Mouse (Mus musculus) forebrain, embryonic 12.5 days (tissue): ENCODE measurements around the gene Gm6657. TPM values are rescaled to one million over a fixed set of nuclear protein-coding genes. Genes with fewer than 3 reads are reported as not detected.

Experiments
- ATAC-seq: fragments of 200-750 bp; cut with Nextera tagmentation; 2 replicates; pipeline ENCODE4 v1.8.0; 2017; ENCODE audit warnings: moderate TSS enrichment; ENCODE audit not compliant: low FRiP score
- H3K27ac ChIP-seq: fragments of 300-500 bp; sonication (generic); 2 replicates; pipeline ENCODE4 v1.5.1; 2016; ENCODE audit warnings: mild to moderate bottlenecking
- H3K27me3 ChIP-seq: fragments of 300-500 bp; sonication (generic); 2 replicates; pipeline ENCODE4 v1.6.1; 2016; ENCODE audit warnings: mild to moderate bottlenecking
- H3K36me3 ChIP-seq: fragments of 300-500 bp; sonication (generic); replicated peaks from 2 replicates; pipeline ENCODE4 v1.6.1; 2016; ENCODE audit warnings: mild to moderate bottlenecking
- H3K4me1 ChIP-seq: fragments of 300-500 bp; sonication (generic); 2 replicates; pipeline ENCODE4 v1.6.1; 2016
- H3K4me2 ChIP-seq: fragments of 300-500 bp; sonication (generic); 2 replicates; pipeline ENCODE4 v1.6.1; 2016; ENCODE audit warnings: mild to moderate bottlenecking, moderate library complexity
- H3K4me3 ChIP-seq: fragments of 300-500 bp; sonication (generic); replicated peaks from 2 replicates; pipeline ENCODE4 v1.5.1; 2016; ENCODE audit warnings: mild to moderate bottlenecking
- H3K9ac ChIP-seq: fragments of 300-500 bp; sonication (generic); 2 replicates; pipeline ENCODE4 v1.6.1; 2016; ENCODE audit warnings: mild to moderate bottlenecking
- H3K9me3 ChIP-seq: fragments of 300-500 bp; sonication (generic); 2 replicates; pipeline ENCODE4 v1.6.1; 2016
- WGBS: fragments of 180-500 bp; shearing (Covaris S2); methylation state at CpG from one replicate; pipeline ENCODE4 v1.1.7; 2016; 5-methylcytosine and 5-hydroxymethylcytosine counted together
- polyA plus RNA-seq: library from polyadenylated mRNA; unstranded; fragments of >200 nt; fragmentation: Nextera tagmentation; extraction: Ambion mirVana; gene quantifications from 2 replicates; pipeline ENCODE4 v1.2.1, GENCODE M21; 2016

The Gm6657 gene
- not detected in 2 replicates for polyA plus RNA-seq

DNA sequence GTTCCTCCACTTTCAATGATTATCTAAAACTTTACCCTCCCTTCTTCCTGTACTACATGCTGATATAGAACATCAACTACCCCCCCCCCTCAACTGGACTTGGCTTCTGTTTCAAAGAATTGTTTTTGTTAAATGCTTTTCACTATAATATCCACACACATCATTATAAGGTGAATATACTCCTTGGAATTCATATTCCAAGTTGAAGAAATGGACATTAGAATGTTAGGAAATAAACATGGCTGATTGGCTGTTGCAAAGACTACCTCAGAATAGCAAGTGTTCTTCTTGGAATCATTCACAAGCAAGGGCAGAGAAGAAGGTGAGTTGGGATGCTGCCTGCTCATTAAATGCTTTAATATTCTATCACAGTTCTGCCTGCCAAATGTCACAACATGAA is at the start of gene Gm6657:
Gene Gm6657, plus strand, starts transcription at position 301 of the 400 bp plus-strand sequence.
- Histone ChIP-seq H3K4me3 (no peak within 1 kb of the TSS), H3K27ac (no peak within 1 kb of the TSS), H3K4me1 (no peaks in the 10 kb centered on the region), H3K27me3 (no peaks in the 10 kb centered on the region), H3K9me3 (no peaks in the 10 kb centered on the region), H3K9ac (no peak within 1 kb of the TSS), H3K4me2 (no peak within 1 kb of the TSS), H3K36me3 (no peaks in the 10 kb centered on the region)
- ATAC-seq = no peak

- 0 out of 2 replicates have a peak overlapping the region, but pooled peaks have one; percentile 13 for H3K4me2 ChIP-seq
- 41% methylated on average over 7 of the region's 7 CpGs for WGBS
- ATAC-seq = peak; percentile 83
- H3K36me3 ChIP-seq = no peaks in the 10 kb centered on the region
- H3K27me3 ChIP-seq = no peaks in the 10 kb centered on the region
- no peaks in the 10 kb centered on the region for H3K9me3 ChIP-seq
- H3K4me3 ChIP-seq = no peak overlapping the region
- peaks cover 16% of the 10 kb centered on the region for H3K4me1 ChIP-seq
- no peak overlapping the region for H3K27ac ChIP-seq
- H3K9ac ChIP-seq = no peak overlapping the region
These were observed 40.6 kb upstream of the Gm6657 start for GRCm38 (mm10) chr12:78153308-78154002.

GRCm38 (mm10) chr12:78170178-78170577 is 23.9 kb upstream of the Gm6657 start:
- ATAC-seq = no peak
- no peaks in the 10 kb centered on the region for H3K9me3 ChIP-seq
- H3K27me3 ChIP-seq = no peaks in the 10 kb centered on the region
- H3K4me3 ChIP-seq = no peak overlapping the region
- H3K9ac ChIP-seq = no peak overlapping the region
- H3K36me3 ChIP-seq = no peaks in the 10 kb centered on the region
- no peaks in the 10 kb centered on the region for H3K4me1 ChIP-seq
- no peak overlapping the region for H3K27ac ChIP-seq
- no peak overlapping the region for H3K4me2 ChIP-seq

- Histone ChIP-seq H3K9ac (no peak overlapping the region), H3K4me3 (no peak overlapping the region), H3K4me1 (no peaks in the 10 kb centered on the region), H3K36me3 (no peaks in the 10 kb centered on the region), H3K9me3 (no peaks in the 10 kb centered on the region), H3K4me2 (no peak overlapping the region), H3K27ac (no peak overlapping the region), H3K27me3 (no peaks in the 10 kb centered on the region)
- ATAC-seq = no peak
- WGBS = 87% methylated on average over 3 of the region's 3 CpGs
These were observed 20.1 kb upstream of the Gm6657 start for GRCm38 (mm10) chr12:78173945-78174344.

- no peak overlapping the region for H3K4me3 ChIP-seq
- H3K4me1 ChIP-seq = no peaks in the 10 kb centered on the region
- H3K4me2 ChIP-seq = no peak overlapping the region
- H3K9me3 ChIP-seq = no peaks in the 10 kb centered on the region
- H3K27me3 ChIP-seq = no peaks in the 10 kb centered on the region
- no peaks in the 10 kb centered on the region for H3K36me3 ChIP-seq
- no peak for ATAC-seq
- H3K27ac ChIP-seq = no peak overlapping the region
- H3K9ac ChIP-seq = no peak overlapping the region
- WGBS = 91% methylated on average over 4 of the region's 4 CpGs
These were observed 19.4 kb upstream of the Gm6657 start for GRCm38 (mm10) chr12:78174671-78175070.

DNA sequence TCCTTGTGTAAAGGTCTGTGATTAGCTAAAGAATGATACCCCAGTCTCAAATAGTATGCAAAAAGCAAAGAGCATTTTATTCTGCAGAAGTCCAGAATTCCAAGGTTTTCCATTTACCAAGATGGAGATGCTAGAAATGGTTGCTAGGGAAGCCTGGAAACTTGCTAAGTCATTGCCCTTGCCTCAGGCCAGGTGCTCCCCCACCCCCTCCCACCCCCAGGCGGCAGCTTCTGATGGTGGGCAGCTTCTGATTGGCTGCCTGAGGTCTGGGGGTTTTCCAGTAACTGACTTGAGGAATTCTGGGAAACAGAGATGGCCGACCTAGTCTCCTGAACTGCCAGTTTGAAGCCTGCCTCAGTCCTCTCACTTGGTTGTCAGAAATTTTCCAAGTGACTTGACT is 12.6 kb upstream of the Gm6657 start:
- Histone ChIP-seq H3K4me1 (no peaks in the 10 kb centered on the region), H3K36me3 (no peaks in the 10 kb centered on the region), H3K9me3 (no peaks in the 10 kb centered on the region), H3K4me2 (no peak overlapping the region), H3K4me3 (no peak overlapping the region), H3K27ac (no peak overlapping the region), H3K27me3 (no peaks in the 10 kb centered on the region), H3K9ac (no peak overlapping the region)
- ATAC-seq = no peak
- 82% methylated on average over 2 of the region's 2 CpGs for WGBS

DNA sequence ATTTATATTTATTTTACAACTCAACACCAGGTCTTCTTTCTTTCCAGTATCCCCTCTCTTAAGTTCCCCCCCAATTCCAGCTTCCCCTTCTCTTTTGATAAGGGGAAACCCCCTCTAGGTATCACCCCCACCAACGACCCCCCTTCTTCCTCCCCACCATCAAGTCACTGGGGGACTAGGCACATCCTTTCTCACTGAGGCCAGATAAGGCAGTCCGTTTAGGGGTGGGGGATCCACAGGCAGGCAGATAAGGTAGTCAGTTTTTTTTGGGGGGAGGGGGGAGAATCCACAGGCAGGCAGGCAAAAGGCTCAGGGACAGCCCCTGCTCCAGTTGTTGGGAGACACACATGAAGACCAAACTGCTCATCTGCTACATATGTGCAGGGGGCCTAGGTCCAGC is 1.3 kb downstream of the Gm6657 start:
- H3K27me3 ChIP-seq = no peaks in the 10 kb centered on the region

GRCm38 (mm10) chr12:78203646-78204045 is 9.6 kb downstream of the Gm6657 start:
- H3K27ac ChIP-seq = no peak overlapping the region
- H3K4me2 ChIP-seq = no peak overlapping the region
- H3K4me3 ChIP-seq = no peak overlapping the region
- WGBS = 37% methylated on average over 5 of the region's 5 CpGs
- H3K9me3 ChIP-seq = no peaks in the 10 kb centered on the region
- no peaks in the 10 kb centered on the region for H3K4me1 ChIP-seq
- H3K27me3 ChIP-seq = no peaks in the 10 kb centered on the region
- no peak overlapping the region for H3K9ac ChIP-seq
- no peak for ATAC-seq
- no peaks in the 10 kb centered on the region for H3K36me3 ChIP-seq

More for the DNA sequence above, 1.3 kb downstream of the Gm6657 start:
- no peak overlapping the region for H3K9ac ChIP-seq
- H3K4me3 ChIP-seq = no peak overlapping the region
- no peak overlapping the region for H3K27ac ChIP-seq
- no peaks in the 10 kb centered on the region for H3K4me1 ChIP-seq
- no peaks in the 10 kb centered on the region for H3K36me3 ChIP-seq
- H3K9me3 ChIP-seq = no peaks in the 10 kb centered on the region
- no peak overlapping the region for H3K4me2 ChIP-seq
- no peak for ATAC-seq
- WGBS = 66% methylated on average over 2 of the region's 2 CpGs

DNA sequence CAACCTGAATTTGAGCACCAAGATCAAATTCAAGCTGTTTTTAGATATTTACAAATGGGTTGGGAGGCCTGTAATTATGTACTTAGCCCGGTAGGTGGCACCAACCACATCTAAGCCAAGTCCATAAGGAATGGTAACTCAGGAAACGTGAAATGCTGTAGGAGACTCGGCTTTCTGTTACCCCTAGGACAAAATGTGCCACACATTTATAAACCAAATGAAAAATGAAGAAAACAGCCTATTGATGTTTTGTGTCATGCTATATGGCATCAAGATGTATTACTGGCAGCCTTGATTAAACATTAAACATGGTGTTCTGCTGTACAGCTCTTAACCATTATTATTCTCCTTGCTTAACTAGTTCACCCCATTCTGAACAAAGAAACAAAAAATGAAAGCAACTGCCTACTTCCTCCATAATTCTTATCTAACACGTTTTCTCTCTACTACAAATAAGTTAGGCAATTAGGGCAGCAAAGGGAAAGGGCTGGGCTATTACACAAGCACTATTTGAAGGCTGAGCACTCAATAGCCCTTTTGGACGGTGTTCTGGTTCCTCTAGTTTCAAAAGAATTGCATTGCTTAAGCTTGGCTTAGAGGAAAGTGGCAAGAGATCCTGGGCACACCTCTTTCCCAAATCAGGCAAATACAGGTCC is 12.0 kb downstream of the Gm6657 start:
- Histone ChIP-seq H3K4me3 (no peak overlapping the region), H3K9me3 (no peaks in the 10 kb centered on the region), H3K36me3 (no peaks in the 10 kb centered on the region), H3K4me2 (no peak overlapping the region), H3K9ac (no peak overlapping the region), H3K27ac (no peak overlapping the region), H3K27me3 (no peaks in the 10 kb centered on the region), H3K4me1 (no peaks in the 10 kb centered on the region)
- ATAC-seq = peak; percentile 60; the same call in 1 of the 2 replicates
- 7% methylated on average over 5 of the region's 5 CpGs for WGBS

- Histone ChIP-seq H3K4me2 (no peak overlapping the region), H3K27ac (no peak overlapping the region), H3K27me3 (no peaks in the 10 kb centered on the region), H3K9ac (no peak overlapping the region), H3K4me1 (no peaks in the 10 kb centered on the region), H3K4me3 (no peak overlapping the region), H3K9me3 (no peaks in the 10 kb centered on the region), H3K36me3 (no peaks in the 10 kb centered on the region)
- ATAC-seq = no peak
- 91% methylated on average over 4 of the region's 4 CpGs for WGBS
These were observed 12.5 kb downstream of the Gm6657 start for GRCm38 (mm10) chr12:78206571-78206960.

GRCm38 (mm10) chr12:78209856-78210255 is 15.8 kb downstream of the Gm6657 start:
- H3K27ac ChIP-seq = no peak overlapping the region
- H3K4me3 ChIP-seq = no peak overlapping the region
- H3K27me3 ChIP-seq = no peaks in the 10 kb centered on the region
- whole genome bisulfite sequencing = 83% methylated on average over 2 of the region's 2 CpGs
- ATAC-seq = no peak
- no peaks in the 10 kb centered on the region for H3K9me3 ChIP-seq
- no peak overlapping the region for H3K4me2 ChIP-seq
- H3K9ac ChIP-seq = no peak overlapping the region
- H3K4me1 ChIP-seq = no peaks in the 10 kb centered on the region
- no peaks in the 10 kb centered on the region for H3K36me3 ChIP-seq

DNA sequence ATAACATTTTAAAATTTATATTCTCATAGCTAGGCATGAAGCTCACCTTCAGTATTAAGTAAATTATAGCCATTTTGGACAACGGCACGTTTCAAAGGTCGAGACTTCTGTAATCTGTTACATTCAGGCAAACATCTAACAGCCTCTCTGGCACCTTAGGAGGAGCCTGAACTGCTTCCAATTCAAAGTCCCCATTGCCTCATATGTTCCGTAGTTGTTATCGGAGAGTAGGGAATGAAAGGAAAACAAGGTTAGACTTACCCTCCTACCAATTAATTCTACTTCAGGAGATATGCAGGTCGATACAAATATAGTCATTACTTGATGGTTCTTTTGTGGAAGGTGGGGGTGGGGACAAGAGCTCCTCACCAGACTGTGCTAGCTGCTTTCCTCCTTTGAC is 21.4 kb downstream of the Gm6657 start:
- no peaks in the 10 kb centered on the region for H3K9me3 ChIP-seq
- H3K4me1 ChIP-seq = no peaks in the 10 kb centered on the region
- H3K27me3 ChIP-seq = no peaks in the 10 kb centered on the region
- H3K4me2 ChIP-seq = no peak overlapping the region
- no peak overlapping the region for H3K27ac ChIP-seq
- H3K36me3 ChIP-seq = no peaks in the 10 kb centered on the region
- ATAC-seq = no peak
- H3K4me3 ChIP-seq = no peak overlapping the region
- H3K9ac ChIP-seq = no peak overlapping the region
- 85% methylated on average over 6 of the region's 6 CpGs for WGBS
